Mouse (Mus musculus) granulocyte monocyte progenitor cell, adult 5-6 weeks (primary cell): Measurements from ENCODE around the gene Ate1. TPM values are rescaled to one million over a fixed set of nuclear protein-coding genes. Genes with fewer than 3 reads are reported as not detected.

ENCODE experiments used
- total RNA-seq, 2 experiments: library from RNA; stranded (forward) in 1 of 2; stranded (reverse) in 1 of 2; fragments of 200-712, 200-1000 nt in 1 of 2; fragments of >200 nt in 1 of 2; fragmentation: Nextera tagmentation in 1 of 2; gene quantifications; 2 replicates each; pipeline ENCODE4 v1.2.3; 2014 to 2017

The Ate1 gene
- total RNA-seq, 2 experiments from 2014 or later = 41.4 to 46.0 TPM

Other genes with a start within 250 kb of the Ate1 start
- gene Nsmce4a, start 52.7 kb upstream of the Ate1 start, total RNA-seq (2014; fragmentation: Nextera tagmentation) = 121 and 125 TPM in 2 replicates
- gene Nsmce4a, start 52.7 kb upstream of the Ate1 start, total RNA-seq (2017) = 204 and 256 TPM in 2 replicates
- gene Tacc2, start 57.1 kb upstream of the Ate1 start, total RNA-seq (2014; fragmentation: Nextera tagmentation) = 10.9 and 22.5 TPM in 2 replicates
- 3.7 and 6.2 TPM in 2 replicates for gene Tacc2, start 57.1 kb upstream of the Ate1 start, total RNA-seq (2017)